Mouse (Mus musculus) forebrain, embryonic 16.5 days (tissue): ENCODE data around the gene Lrp1. TPM values are rescaled to one million over a fixed set of nuclear protein-coding genes. Genes with fewer than 3 reads are reported as not detected.

Source experiments
- ATAC-seq: fragments of 200-750 bp; cut with Nextera tagmentation; 2 replicates; pipeline ENCODE4 v1.8.0; 2017; ENCODE audit warnings: mild to moderate bottlenecking, moderate library complexity
- H3K27ac ChIP-seq: fragments of 300-500 bp; sonication (generic); 2 replicates; pipeline ENCODE4 v1.5.1; 2014; ENCODE audit warnings: low read length, control low read depth
- H3K27me3 ChIP-seq: fragments of 300-500 bp; sonication (generic); replicated peaks from 2 replicates; pipeline ENCODE4 v1.6.1; 2014; ENCODE audit warnings: low read length; ENCODE audit not compliant: control insufficient read depth, insufficient read depth
- H3K36me3 ChIP-seq: fragments of 300-500 bp; sonication (generic); 2 replicates; pipeline ENCODE4 v1.6.1; 2014; ENCODE audit not compliant: control insufficient read depth, insufficient read depth
- H3K4me1 ChIP-seq: fragments of 300-500 bp; sonication (generic); replicated peaks from 2 replicates; pipeline ENCODE4 v1.6.1; 2014; ENCODE audit warnings: low read length; ENCODE audit not compliant: control insufficient read depth, insufficient read depth
- H3K4me2 ChIP-seq: fragments of 300-500 bp; sonication (generic); 2 replicates; pipeline ENCODE4 v1.6.1; 2014; ENCODE audit warnings: mild to moderate bottlenecking, low read length, control low read depth
- H3K4me3 ChIP-seq: fragments of 300-500 bp; sonication (generic); replicated peaks from 2 replicates; pipeline ENCODE4 v1.5.1; 2014; ENCODE audit warnings: mild to moderate bottlenecking, low read length, control low read depth
- H3K9ac ChIP-seq: fragments of 300-500 bp; sonication (generic); replicated peaks from 2 replicates; pipeline ENCODE4 v1.6.1; 2014; ENCODE audit warnings: low read depth, low read length, control low read depth
- H3K9me3 ChIP-seq: fragments of 300-500 bp; sonication (generic); 2 replicates; pipeline ENCODE4 v1.6.1; 2016; ENCODE audit warnings: low read length; ENCODE audit not compliant: control insufficient read depth
- WGBS: fragments of 180-500 bp; shearing (Covaris S2); extraction: QIAGEN DNeasy Blood & Tissue Kit; methylation state at CpG from one replicate; pipeline ENCODE4 v1.1.7; 2014; 5-methylcytosine and 5-hydroxymethylcytosine counted together
- polyA plus RNA-seq: library from polyadenylated mRNA; unstranded; fragments of >200 nt; fragmentation: Nextera tagmentation; extraction: Ambion mirVana; gene quantifications from 2 replicates; pipeline ENCODE4 v1.2.1, GENCODE M21; 2015

Lrp1 gene
- polyA plus RNA-seq, 1 experiment from 2014 or later, result 117 TPM

- Histone ChIP-seq H3K9me3 (no peaks in the 10 kb centered on the region), H3K4me3 (no peak overlapping the region), H3K36me3 (no peaks in the 10 kb centered on the region), H3K4me1 (no peaks in the 10 kb centered on the region), H3K27me3 (no peaks in the 10 kb centered on the region), H3K27ac (no peak overlapping the region), H3K4me2 (no peak overlapping the region), H3K9ac (no peak overlapping the region)
- no peak for ATAC-seq
- WGBS, result 87% methylated on average over 16 of the region's 16 CpGs
These were observed 34.1 kb upstream of the Lrp1 start for GRCm38 (mm10) chr10:127654970-127655579.

DNA sequence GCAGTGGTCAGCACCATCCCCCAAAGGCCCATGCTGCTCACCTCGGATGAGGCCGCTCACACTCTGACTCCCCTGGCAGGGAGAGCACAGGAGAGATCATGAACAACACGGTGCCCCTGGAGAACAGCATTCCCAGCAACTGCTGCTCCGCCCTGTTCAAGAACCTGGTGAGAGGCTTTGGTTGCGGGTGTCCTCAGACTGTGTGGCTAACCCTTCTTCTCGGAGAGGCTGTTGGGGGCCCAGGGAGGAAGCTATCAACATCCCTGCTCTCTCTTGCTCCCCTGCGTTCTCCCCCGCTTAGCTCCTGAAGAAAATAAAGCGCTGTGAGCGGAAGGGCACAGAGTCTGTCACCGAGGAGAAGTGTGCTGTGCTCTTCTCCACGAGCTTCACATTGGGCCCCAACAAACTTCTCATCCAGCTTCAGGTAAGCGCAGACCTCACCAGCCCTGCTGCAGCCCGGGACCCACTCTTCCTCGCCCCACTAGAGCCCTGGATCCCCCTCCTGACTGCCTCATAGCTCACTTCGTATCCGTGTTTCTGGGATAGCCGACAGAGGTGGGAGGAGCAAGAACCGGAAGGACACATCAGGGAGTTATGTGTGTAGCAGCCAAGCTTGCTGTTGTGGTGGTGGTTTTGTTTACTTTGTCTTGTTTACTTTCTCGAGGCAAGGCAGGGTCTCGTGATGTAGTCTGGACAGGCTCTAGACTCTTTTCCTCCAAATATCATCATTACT lies 32.1 kb upstream of the Lrp1 start:
- Histone ChIP-seq H3K4me2 (no peak overlapping the region), H3K4me1 (no peaks in the 10 kb centered on the region), H3K27me3 (no peaks in the 10 kb centered on the region), H3K9me3 (no peaks in the 10 kb centered on the region), H3K27ac (no peak overlapping the region), H3K4me3 (no peak overlapping the region), H3K36me3 (no peaks in the 10 kb centered on the region), H3K9ac (no peak overlapping the region)
- no peak for ATAC-seq
- 52% methylated on average over 21 of the region's 21 CpGs for WGBS

GRCm38 (mm10) chr10:127645791-127646190 lies 24.8 kb upstream of the Lrp1 start:
- H3K9ac ChIP-seq, result no peak overlapping the region

GRCm38 (mm10) chr10:127643553-127644238 lies 22.7 kb upstream of the Lrp1 start:
- no peak for ATAC-seq
- Histone ChIP-seq H3K9ac (peak overlapping the region; percentile 49; the same call in 1 of the 2 replicates), H3K4me2 (peak overlapping the region; percentile 55), H3K4me3 (peak overlapping the region; percentile 38), H3K27me3 (peaks cover 23% of the 10 kb centered on the region; the same call in 1 of the 2 replicates), H3K4me1 (peaks cover 18% of the 10 kb centered on the region), H3K9me3 (no peaks in the 10 kb centered on the region), H3K36me3 (no peaks in the 10 kb centered on the region), H3K27ac (peak overlapping the region; percentile 5; the same call in 1 of the 2 replicates)
- WGBS, result 2% methylated on average over 25 of the region's 25 CpGs

More at GRCm38 (mm10) chr10:127645791-127646190, 24.8 kb upstream of the Lrp1 start:
- Histone ChIP-seq H3K4me2 (no peak overlapping the region), H3K27ac (no peak overlapping the region), H3K27me3 (peaks cover 23% of the 10 kb centered on the region; the same call in 1 of the 2 replicates), H3K4me1 (peaks cover 18% of the 10 kb centered on the region), H3K4me3 (no peak overlapping the region), H3K36me3 (no peaks in the 10 kb centered on the region), H3K9me3 (no peaks in the 10 kb centered on the region)
- ATAC-seq, result no peak
- WGBS, result 31% methylated on average over 2 of the region's 2 CpGs

GRCm38 (mm10) chr10:127642772-127643552 lies 22.0 kb upstream of the Lrp1 start, which contains the start of gene Stat6:
Gene Stat6 (plus strand): TSS chr10:127642986.
- 0 out of 2 replicates have a peak, but pooled peaks have one; percentile 32 for ATAC-seq
- Histone ChIP-seq H3K9ac (peak within 1 kb of the TSS; percentile 49; the same call in 1 of the 2 replicates), H3K27me3 (peaks cover 23% of the 10 kb centered on the region; the same call in 1 of the 2 replicates), H3K4me1 (peaks cover 18% of the 10 kb centered on the region), H3K27ac (peak within 1 kb of the TSS; percentile 5; the same call in 1 of the 2 replicates), H3K36me3 (no peaks in the 10 kb centered on the region), H3K4me3 (peak within 1 kb of the TSS; percentile 38), H3K9me3 (no peaks in the 10 kb centered on the region), H3K4me2 (peak within 1 kb of the TSS; percentile 55)
- 7% methylated on average over 37 of the region's 37 CpGs for WGBS

DNA sequence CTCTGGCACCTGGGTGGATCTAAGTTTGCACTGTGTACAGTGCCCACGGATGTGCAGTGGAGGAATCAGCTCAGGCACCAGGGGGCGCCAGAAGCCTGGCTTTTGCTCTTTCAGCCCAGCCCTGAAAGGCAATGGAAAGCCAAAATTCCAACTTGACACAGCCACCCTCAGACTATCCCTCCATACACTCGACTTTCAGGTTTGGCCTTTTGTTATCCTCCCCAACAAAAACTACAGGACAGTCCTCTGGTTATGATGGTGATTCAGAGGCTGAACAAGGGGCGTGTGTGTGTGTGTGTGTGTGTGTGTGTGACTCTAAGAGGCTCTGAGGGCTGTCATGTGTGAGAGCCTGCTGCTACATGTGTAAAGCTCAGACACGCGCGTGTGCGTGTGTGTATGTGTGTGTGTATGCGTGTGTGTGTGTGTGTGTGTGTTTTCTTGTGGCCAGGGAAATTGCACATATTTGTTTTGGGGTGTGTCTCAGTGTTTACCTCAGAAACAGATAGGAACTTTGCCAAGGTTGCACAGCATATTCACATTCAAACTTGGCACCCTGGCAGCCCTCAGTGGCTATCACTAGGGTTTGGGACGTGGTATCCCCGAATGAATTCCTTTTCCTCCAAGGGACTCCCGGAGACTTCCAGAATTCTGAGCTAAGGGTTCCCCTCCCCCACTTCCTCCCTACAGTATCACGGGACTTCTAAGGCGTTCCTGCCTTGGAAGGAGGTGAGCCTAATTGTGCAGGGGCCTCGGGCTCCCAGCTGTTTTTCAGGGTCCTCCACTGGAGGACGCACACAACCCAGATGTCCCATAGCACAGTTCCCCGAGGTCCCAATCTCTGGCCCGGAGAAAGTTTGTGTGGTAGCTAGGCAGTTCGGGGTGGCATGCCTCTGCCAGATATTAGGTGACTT lies 21.2 kb upstream of the Lrp1 start:
- H3K4me1 ChIP-seq, result peaks cover 18% of the 10 kb centered on the region
- peak; percentile 87 for ATAC-seq
- H3K4me2 ChIP-seq, result peak overlapping the region; percentile 55
- H3K27me3 ChIP-seq, result peaks cover 23% of the 10 kb centered on the region; the same call in 1 of the 2 replicates
- H3K9me3 ChIP-seq, result no peaks in the 10 kb centered on the region
- H3K36me3 ChIP-seq, result no peaks in the 10 kb centered on the region
- H3K27ac ChIP-seq, result no peak overlapping the region
- peak overlapping the region; percentile 49; the same call in 1 of the 2 replicates for H3K9ac ChIP-seq
- WGBS, result 5% methylated on average over 19 of the region's 19 CpGs
- H3K4me3 ChIP-seq, result peak overlapping the region; percentile 38

GRCm38 (mm10) chr10:127640421-127640820 lies 19.5 kb upstream of the Lrp1 start:
- Histone ChIP-seq H3K9me3 (no peaks in the 10 kb centered on the region), H3K4me2 (no peak overlapping the region), H3K27me3 (peaks cover 23% of the 10 kb centered on the region; the same call in 1 of the 2 replicates), H3K27ac (no peak overlapping the region), H3K4me1 (peaks cover 18% of the 10 kb centered on the region), H3K9ac (no peak overlapping the region), H3K36me3 (no peaks in the 10 kb centered on the region), H3K4me3 (no peak overlapping the region)
- no peak for ATAC-seq
- 74% methylated on average over 5 of the region's 5 CpGs for WGBS

DNA sequence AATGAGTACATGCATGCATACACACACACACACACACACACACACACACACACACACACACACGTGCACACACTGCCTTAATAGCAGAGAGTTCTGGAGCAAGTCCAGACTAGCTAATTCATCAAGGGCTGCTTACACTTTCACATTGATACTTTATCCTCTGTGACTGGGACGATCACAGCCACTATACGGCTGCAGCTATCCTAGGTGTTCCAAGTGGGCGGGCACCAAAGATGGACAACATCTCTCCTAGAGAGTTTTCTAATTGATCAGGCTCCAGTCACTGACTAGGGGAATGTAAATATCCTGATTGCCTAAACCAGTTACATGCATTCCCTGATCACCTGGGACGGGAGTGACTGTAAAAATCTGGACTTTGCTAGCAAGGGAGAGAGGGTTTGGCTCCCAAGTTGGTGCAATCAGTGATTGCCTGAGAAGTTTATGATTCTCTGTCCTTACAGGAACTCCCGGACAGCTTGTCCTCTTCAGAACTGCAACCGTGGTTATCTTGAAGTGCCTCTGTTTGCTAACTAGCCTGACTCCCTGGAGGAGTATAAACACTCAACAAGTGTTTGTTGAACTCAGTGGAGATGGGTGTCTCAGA lies 11.8 kb upstream of the Lrp1 start:
- Histone ChIP-seq H3K27ac (no peak overlapping the region), H3K27me3 (no peaks in the 10 kb centered on the region), H3K9me3 (no peaks in the 10 kb centered on the region), H3K4me1 (no peaks in the 10 kb centered on the region), H3K36me3 (no peaks in the 10 kb centered on the region), H3K9ac (no peak overlapping the region), H3K4me2 (no peak overlapping the region), H3K4me3 (no peak overlapping the region)
- 77% methylated on average over 7 of the region's 7 CpGs for WGBS
- ATAC-seq, result no peak
